Mouse (Mus musculus) E14TG2a.4 (cell line): Measurements from ENCODE around the gene Hcn4.

Experiments used
- CTCF ChIP-seq: conservative IDR thresholded peaks from 2 replicates; pipeline ENCODE4 v1.5.1; 2014; ENCODE audit warnings: low read length
- NANOG ChIP-seq: IDR thresholded peaks from 2 replicates; pipeline ENCODE4 v1.6.1; 2014; ENCODE audit warnings: borderline replicate concordance, low read length, mixed read lengths

GRCm38 (mm10) chr9:58832939-58833338 is 9.7 kb downstream of the Hcn4 start:
- TF ChIP-seq CTCF (no peak), NANOG (no peak)
